Mouse (Mus musculus) thymus, postnatal 4 days (tissue): ENCODE measurements around the gene Zfp775.

Experiments
- DNase-seq: peaks from one replicate; pipeline ENCODE4 v3.0.0; 2021

Zfp775 gene

DNA sequence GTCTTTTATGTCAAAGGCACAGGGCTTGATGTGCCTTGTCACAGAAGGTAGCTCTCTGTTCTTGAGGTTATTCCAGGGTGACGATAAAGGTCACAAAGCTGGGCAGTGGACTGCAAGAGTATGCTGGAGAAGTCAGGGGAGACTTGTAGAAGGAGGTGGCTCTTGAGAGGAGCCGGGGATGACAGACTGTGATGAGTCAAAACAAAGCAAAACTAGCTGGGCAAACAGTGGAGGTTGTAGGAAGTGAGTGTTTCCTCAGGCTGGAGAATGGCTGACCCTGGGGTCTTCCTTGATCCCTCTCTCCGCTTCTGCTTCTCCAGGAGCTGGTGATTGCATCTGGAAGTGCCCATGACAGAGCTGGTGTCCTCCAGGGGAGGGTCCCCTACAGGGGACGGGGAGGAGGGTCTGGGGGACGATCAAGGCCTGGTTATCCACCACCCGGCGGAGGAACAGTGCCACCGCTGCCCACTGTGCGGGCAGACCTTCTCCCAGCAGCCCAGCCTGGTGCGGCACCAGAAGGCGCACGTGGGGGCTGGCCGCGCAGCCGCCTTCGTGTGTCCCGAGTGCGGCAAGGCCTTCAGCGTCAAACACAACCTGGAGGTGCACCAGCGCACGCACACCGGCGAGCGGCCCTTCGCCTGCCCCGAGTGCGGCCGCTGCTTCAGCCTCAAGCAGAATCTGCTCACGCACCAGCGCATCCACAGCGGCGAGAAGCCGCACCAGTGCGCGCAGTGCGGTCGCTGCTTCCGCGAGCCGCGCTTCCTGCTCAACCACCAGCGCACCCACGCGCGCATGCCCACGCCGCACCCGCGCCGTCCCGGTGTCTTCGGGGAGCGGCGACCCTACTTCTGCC lies 27.2 kb downstream of the Zfp775 start:
- peak; percentile 71 for DNase-seq

- no peak for DNase-seq
Observed at GRCm38 (mm10) chr6:48629661-48630034, 27.8 kb downstream of the Zfp775 start.

DNA sequence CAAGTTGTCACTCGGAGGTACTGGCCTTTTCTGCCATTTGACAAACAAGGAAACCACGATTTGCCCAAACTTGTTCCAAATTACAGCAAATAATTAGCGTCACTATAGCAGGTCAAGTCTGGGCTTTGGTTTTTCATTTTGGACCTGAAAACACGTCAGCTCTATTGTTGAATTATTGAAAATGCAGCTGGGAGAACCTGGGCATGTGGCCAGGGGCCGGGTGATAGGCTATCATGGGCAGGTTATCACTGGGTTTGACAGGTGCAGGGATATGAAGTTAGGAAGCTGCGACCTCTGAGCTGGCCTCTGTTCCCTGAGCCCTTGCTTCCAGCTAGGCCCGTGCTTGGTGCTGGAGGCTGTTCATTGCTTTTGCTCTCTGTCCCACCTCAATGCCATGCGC lies 29.0 kb downstream of the Zfp775 start:
- DNase-seq: no peak

- no peak for DNase-seq
Observed at GRCm38 (mm10) chr6:48635105-48635504, 33.2 kb downstream of the Zfp775 start.

- no peak for DNase-seq
Observed at GRCm38 (mm10) chr6:48636515-48636914, 34.7 kb downstream of the Zfp775 start.

DNA sequence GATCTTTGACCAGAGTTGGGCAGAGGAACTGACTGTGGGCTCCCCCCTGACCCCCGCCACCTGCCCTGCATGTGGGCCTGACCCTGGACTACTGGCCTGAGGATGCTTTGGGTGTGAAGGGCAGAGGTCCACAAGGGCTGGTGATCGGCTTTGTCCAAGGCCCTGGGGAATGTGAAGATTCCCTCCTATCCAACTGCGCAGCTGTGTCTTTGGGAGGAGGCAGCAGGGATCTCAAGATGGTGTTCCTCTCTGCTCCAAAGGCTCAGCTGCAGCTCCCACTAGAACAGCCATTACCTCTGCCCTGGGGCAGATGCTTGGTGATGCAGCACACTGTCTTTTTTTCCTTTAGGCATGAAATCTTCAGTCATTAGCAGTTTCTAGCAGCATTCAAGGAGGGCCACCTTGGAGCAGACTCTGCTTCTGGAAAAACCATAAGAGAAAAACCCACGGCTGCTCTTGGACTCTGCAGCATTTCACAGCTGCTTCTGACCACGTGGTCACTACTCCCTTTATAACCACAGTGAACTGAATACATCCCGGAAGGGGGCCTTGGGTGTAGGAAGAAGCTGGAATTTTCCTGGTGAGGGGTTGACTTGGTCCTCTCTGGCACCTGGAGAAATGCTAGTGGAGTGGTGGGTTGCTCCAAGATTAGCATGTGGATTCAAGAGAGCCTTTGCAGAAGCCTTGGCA lies 36.1 kb downstream of the Zfp775 start:
- DNase-seq: no peak

DNA sequence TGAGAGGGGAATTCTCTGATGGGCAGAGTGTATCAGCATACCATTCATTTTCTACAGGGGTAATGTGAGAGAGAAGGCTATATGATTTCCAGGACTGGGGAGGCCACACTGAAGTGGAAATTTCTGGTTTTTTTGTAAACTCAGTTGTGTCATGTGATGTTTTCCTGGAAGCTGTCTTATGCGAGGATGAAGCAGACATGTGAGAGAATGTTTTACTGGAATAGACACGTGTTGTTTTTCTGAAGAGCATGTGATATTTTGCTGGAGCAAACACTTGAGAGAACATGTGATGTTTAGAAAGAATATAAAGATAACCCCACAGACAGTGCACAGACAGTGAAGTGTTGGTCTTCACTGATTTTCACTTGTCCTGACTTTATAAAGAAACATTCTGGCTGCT lies 36.7 kb downstream of the Zfp775 start:
- DNase-seq: no peak

DNA sequence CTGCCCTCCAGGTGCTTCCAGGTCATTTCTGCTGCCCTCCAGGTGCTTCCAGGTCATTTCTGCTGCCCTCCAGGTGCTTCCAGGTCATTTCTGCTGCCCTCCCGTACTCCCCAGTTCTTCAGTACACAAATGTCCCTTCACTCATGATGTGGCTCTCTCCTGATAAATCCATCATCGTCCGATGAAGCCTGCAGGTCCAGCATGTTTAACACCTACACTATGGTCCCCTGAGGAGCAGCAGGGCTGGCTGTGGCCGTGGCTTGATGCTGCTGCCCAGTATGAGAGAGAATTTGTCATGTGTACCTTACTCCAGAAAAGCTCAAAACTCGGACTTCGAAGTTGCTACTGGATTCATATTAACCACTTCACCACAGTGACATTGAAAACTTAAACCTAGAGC lies 39.5 kb downstream of the Zfp775 start:
- DNase-seq: peak; percentile 4

DNA sequence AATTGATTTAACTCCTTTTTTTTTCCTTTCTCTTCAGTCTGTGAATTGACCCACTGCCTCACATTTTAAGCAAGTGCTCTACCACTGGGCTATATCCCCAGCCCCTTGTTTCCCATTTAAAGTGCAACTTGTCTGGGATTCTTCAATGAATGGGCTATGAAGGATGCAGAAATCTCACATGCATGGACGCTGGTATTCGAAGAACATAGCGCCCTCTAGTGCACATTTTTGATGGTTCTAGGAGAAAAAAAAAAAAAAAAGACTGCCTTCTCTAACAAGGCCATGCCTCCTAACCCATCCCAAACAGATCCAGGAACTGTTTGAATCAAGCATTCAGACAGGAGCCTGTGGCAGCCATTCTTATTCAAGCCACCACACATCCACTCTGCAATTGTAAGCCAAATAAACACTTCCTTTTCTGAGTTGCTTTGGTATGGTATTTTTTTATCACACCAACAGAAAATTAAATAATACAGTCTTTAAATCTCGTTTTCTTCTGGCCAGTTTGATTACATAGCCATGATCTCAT lies 41.0 kb downstream of the Zfp775 start:
- peak; percentile 33 for DNase-seq

DNA sequence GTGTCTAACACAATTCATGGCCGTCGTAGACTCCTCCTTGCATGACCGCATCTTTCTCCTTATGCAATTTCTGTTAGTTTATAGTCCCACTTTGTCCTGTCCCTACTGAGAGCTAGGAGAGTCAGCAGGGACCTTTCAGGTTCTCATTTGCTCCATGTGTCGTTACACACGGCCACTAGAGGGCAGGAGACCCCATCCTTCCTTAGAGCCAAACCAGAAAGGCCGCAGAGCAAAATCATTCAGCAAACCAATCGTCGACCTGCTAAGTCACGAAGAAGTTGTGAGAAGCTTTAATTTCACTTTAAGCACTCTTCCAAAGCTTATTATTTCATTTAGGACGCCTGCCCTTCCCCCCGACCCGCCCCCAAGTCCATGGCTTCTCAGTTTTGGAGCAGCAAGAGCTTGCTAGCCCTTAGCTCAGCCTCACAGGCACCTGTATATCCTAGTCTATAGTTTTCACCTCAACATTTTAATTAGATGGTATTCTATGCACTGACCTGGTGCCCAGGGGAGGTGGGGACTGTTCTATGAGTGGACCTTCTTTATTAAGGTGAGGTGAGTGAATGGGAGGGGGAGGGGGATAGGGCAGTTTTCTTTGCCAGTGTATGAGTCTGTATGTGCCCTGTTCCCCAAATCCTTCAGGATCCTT lies 43.9 kb downstream of the Zfp775 start:
- DNase-seq: peak; percentile 86

GRCm38 (mm10) chr6:48646309-48646690 lies 44.4 kb downstream of the Zfp775 start:
- peak; percentile 6 for DNase-seq

GRCm38 (mm10) chr6:48646995-48647394 lies 45.1 kb downstream of the Zfp775 start, which contains the start of gene Gimap8:
TSS of gene Gimap8 (plus strand) at chr6:48647234.
- peak; percentile 91 for DNase-seq

DNA sequence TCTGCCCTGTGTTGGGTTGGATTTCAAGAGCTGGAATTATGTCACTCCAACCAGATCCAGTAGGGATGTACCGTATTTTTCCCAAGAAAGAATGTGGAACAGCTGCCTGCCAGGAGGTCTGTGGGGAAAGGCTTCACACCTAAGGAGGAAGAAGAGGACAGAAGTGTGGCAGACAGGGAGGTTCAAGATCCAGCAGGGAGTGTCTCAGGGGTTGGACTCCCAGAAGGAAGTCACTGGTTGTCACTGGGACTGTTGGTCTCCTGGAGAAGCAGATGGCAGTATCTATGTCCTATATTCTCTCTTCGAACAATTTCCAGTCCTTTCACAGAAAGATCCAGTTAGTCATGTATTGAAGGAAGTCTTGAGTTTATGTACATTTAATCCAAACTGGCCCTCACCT lies 45.7 kb downstream of the Zfp775 start:
- peak; percentile 17 for DNase-seq

DNA sequence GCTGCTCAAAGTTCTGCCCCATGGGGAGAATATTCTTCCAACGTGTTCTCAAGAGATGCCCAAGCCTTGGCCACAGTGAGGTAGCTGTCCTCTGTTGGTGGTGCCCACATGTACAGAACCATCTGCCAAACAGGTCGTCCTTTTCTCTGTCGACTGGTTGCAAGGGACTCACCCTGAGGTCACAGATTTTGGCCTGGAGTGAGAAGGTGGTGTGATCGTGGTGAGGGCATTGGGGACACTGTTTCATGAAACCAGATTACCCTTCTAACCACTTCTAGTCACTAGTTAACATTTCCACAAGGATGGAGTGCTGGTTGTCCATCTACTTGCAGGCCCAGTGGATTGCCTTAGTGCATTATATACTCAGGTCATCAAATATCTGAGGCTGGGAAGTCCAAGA lies 46.9 kb downstream of the Zfp775 start:
- DNase-seq: peak; percentile 5

DNA sequence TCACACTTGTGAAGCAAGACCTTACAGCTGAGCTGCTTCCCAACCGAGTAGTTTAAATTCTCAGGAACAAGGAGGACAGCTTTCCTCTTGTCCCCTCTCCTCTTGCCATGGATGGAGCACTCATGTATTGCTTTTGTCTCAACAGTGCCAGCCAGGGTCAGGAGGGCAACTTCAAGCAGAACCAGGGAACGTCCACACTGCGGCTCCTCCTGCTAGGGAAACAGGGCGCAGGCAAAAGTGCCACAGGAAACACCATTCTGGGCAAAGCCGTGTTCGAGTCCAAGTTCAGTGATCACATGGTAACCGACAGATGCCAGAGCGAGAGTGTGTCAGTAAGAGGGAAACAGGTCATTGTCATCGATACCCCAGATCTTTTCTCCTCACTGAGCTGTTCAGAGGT lies 48.2 kb downstream of the Zfp775 start:
- DNase-seq: peak; percentile 10

DNA sequence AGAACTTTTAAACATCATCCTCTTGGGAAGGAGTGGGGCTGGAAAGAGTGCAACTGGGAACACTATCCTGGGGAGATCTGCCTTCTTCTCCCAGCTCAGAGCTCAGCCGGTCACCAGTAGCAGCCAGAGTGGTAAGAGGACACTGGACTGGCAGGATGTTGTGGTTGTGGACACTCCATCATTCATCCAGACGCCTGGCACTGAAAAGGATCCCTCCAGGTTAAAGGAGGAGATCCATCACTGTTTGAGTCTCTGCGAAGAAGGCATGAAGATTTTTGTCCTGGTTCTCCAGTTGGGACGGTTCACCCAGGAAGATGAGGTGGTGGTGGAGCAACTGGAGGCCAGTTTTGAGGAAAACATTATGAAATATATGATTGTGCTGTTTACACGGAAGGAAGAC lies 56.9 kb downstream of the Zfp775 start:
- no peak for DNase-seq

DNA sequence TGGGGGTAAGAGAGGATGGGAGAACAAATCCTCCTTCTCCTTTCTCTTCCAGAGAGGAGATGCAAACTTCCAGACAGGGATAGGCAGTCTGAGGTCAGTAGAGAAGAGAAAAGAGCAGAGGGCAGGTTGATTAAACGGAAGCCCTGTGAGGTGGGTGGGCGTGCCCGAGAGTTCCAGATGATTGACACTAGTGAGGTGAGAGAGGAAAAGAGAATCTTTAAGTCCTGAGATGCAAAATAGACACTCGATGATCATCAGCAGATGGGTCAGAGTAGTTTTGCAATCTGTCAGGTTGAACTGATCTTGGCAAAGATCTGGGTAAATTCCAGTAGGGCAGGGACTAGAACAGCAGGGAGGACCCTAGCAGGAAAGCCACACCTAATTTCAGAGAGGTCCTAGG lies 62.9 kb downstream of the Zfp775 start:
- DNase-seq: no peak

GRCm38 (mm10) chr6:48665471-48665870 lies 63.6 kb downstream of the Zfp775 start:
- no peak for DNase-seq

DNA sequence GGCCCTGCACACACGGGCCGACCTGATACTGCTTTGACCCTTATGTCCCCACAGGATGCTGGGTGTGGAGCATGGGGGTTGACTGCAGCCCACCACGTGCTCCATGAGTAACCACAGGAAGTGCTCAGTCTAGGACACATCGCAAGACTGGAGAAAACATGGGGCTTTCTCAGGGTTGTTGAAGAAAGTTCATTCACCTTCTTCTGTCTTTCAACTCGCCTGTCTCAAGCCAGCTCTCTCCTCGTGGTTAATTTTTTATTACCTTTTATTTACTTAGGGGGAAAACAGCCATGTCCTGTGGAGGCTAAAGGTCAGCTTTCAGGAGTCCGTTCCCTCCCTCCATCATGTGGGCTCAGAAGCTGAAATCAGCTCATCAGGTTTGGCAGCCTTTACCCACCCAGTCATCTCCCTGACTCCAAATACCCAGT lies 64.3 kb downstream of the Zfp775 start:
- DNase-seq: peak; percentile 24

GRCm38 (mm10) chr6:48668022-48668421 lies 66.2 kb downstream of the Zfp775 start:
- no peak for DNase-seq

DNA sequence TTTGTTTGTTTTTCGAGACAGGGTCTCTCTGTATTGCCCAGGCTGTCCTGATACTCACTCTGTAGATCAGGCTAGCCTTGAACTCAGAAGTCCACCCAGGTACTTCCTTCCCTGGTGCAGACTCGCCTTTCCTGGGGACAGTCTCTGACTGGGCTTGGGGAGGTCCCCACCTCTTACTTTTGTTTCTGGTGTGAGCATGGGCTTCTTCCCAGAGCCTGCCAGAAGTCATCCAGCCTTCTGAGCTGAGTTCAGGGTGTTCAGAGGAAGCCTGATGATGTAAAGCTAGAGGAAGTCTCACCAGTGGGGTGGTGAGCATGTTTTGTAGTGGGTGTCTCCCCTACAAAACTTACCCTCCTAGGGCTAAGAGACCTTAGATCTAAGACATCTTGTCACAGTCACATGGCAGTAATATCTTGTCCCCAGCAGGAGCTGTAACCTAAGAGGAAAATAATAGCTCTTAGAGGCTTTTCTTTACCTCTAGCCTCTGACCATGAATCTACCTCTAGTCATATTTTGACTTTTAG lies 67.6 kb downstream of the Zfp775 start:
- DNase-seq: peak; percentile 8
